Mouse (Mus musculus) limb, embryonic 12.5 days (tissue): ENCODE results near the gene Tlr7. TPM values are rescaled to one million over a fixed set of nuclear protein-coding genes. Genes with fewer than 3 reads are reported as not detected.

Experiments
- ATAC-seq: fragments of 200-750 bp; cut with Nextera tagmentation; 2 replicates; pipeline ENCODE4 v1.8.0; 2017; ENCODE audit warnings: low read depth, moderate TSS enrichment; ENCODE audit not compliant: insufficient number of reproducible peaks, insufficient read depth, low FRiP score, low TSS enrichment
- H3K27ac ChIP-seq: fragments of 300-500 bp; sonication (generic); 2 replicates; pipeline ENCODE4 v1.5.1; 2016; ENCODE audit warnings: mild to moderate bottlenecking, moderate library complexity
- H3K27me3 ChIP-seq: fragments of 300-500 bp; sonication (generic); 2 replicates; pipeline ENCODE4 v1.6.1; 2016; ENCODE audit warnings: mild to moderate bottlenecking, moderate library complexity
- H3K36me3 ChIP-seq: fragments of 300-500 bp; sonication (generic); 2 replicates; pipeline ENCODE4 v1.6.1; 2016; ENCODE audit warnings: mild to moderate bottlenecking, moderate library complexity
- H3K4me1 ChIP-seq: fragments of 300-500 bp; sonication (generic); replicated peaks from 2 replicates; pipeline ENCODE4 v1.6.1; 2016
- H3K4me2 ChIP-seq: fragments of 300-500 bp; sonication (generic); 2 replicates; pipeline ENCODE4 v1.6.1; 2016; ENCODE audit warnings: mild to moderate bottlenecking, moderate library complexity
- H3K4me3 ChIP-seq: fragments of 300-500 bp; sonication (generic); replicated peaks from 2 replicates; pipeline ENCODE4 v1.5.1; 2016; ENCODE audit warnings: mild to moderate bottlenecking
- H3K9ac ChIP-seq: fragments of 300-500 bp; sonication (generic); replicated peaks from 2 replicates; pipeline ENCODE4 v1.6.1; 2016; ENCODE audit warnings: mild to moderate bottlenecking, moderate library complexity
- H3K9me3 ChIP-seq: fragments of 300-500 bp; sonication (generic); 2 replicates; pipeline ENCODE4 v1.6.1; 2016; ENCODE audit warnings: mild to moderate bottlenecking, moderate library complexity
- WGBS: fragments of 180-500 bp; shearing (Covaris S2); methylation state at CpG from one replicate; pipeline ENCODE4 v1.1.7; 2016; 5-methylcytosine and 5-hydroxymethylcytosine counted together
- polyA plus RNA-seq: library from polyadenylated mRNA; unstranded; fragments of >200 nt; fragmentation: Nextera tagmentation; extraction: Ambion mirVana; gene quantifications from 2 replicates; pipeline ENCODE4 v1.2.1, GENCODE M21; 2016

Gene Tlr7
- polyA plus RNA-seq, 1 experiment from 2014 or later = 0.54 TPM

- no peak overlapping the region for H3K9ac ChIP-seq
- WGBS = 91% methylated on average over 1 of the region's 1 CpGs
- 0 out of 2 replicates have a peak, but pooled peaks cover 3% of the 10 kb centered on the region for H3K27me3 ChIP-seq
- H3K27ac ChIP-seq = no peak overlapping the region
- no peak overlapping the region for H3K4me3 ChIP-seq
- no peak for ATAC-seq
- H3K4me1 ChIP-seq = no peaks in the 10 kb centered on the region
- H3K36me3 ChIP-seq = no peaks in the 10 kb centered on the region
- no peaks in the 10 kb centered on the region for H3K9me3 ChIP-seq
- no peak overlapping the region for H3K4me2 ChIP-seq
Measured at GRCm38 (mm10) chrX:167334571-167334970, 4.2 kb upstream of the Tlr7 start.

GRCm38 (mm10) chrX:167332607-167333006 lies 2.2 kb upstream of the Tlr7 start:
- Histone ChIP-seq H3K27me3 (peaks cover 13% of the 10 kb centered on the region), H3K9me3 (no peaks in the 10 kb centered on the region), H3K36me3 (no peaks in the 10 kb centered on the region), H3K4me2 (no peak overlapping the region), H3K4me1 (no peaks in the 10 kb centered on the region), H3K4me3 (no peak overlapping the region), H3K27ac (no peak overlapping the region), H3K9ac (no peak overlapping the region)
- ATAC-seq = no peak
- 56% methylated on average over 1 of the region's 1 CpGs for whole genome bisulfite sequencing

- Histone ChIP-seq H3K4me2 (no peak overlapping the region), H3K9ac (no peak overlapping the region), H3K9me3 (no peaks in the 10 kb centered on the region), H3K27me3 (peaks cover 14% of the 10 kb centered on the region), H3K27ac (no peak overlapping the region), H3K4me3 (no peak overlapping the region), H3K4me1 (no peaks in the 10 kb centered on the region), H3K36me3 (no peaks in the 10 kb centered on the region)
- 88% methylated on average over 4 of the region's 4 CpGs for WGBS
- ATAC-seq = no peak
Measured at GRCm38 (mm10) chrX:167330993-167331392, 635 bp upstream of the Tlr7 start.

- no peak for ATAC-seq
- Histone ChIP-seq H3K27me3 (peaks cover 19% of the 10 kb centered on the region), H3K9me3 (no peaks in the 10 kb centered on the region), H3K4me1 (no peaks in the 10 kb centered on the region), H3K9ac (no peak overlapping the region), H3K27ac (no peak overlapping the region), H3K36me3 (no peaks in the 10 kb centered on the region), H3K4me2 (no peak overlapping the region), H3K4me3 (no peak overlapping the region)
- WGBS = 93% methylated on average over 1 of the region's 1 CpGs
Measured at GRCm38 (mm10) chrX:167329620-167330019, 738 bp downstream of the Tlr7 start.

GRCm38 (mm10) chrX:167329098-167329497 lies 1.3 kb downstream of the Tlr7 start:
- H3K4me3 ChIP-seq = no peak overlapping the region
- H3K27ac ChIP-seq = no peak overlapping the region
- H3K4me2 ChIP-seq = no peak overlapping the region
- WGBS = 68% methylated on average over 1 of the region's 1 CpGs
- H3K36me3 ChIP-seq = no peaks in the 10 kb centered on the region
- H3K9me3 ChIP-seq = no peaks in the 10 kb centered on the region
- peaks cover 19% of the 10 kb centered on the region for H3K27me3 ChIP-seq
- no peak for ATAC-seq
- no peaks in the 10 kb centered on the region for H3K4me1 ChIP-seq
- no peak overlapping the region for H3K9ac ChIP-seq

- H3K4me2 ChIP-seq = no peak overlapping the region
- 83% methylated on average over 3 of the region's 3 CpGs for WGBS
- H3K4me3 ChIP-seq = no peak overlapping the region
- H3K36me3 ChIP-seq = no peaks in the 10 kb centered on the region
- H3K9me3 ChIP-seq = no peaks in the 10 kb centered on the region
- no peak for ATAC-seq
- no peaks in the 10 kb centered on the region for H3K4me1 ChIP-seq
- no peak overlapping the region for H3K9ac ChIP-seq
- H3K27ac ChIP-seq = no peak overlapping the region
- peaks cover 19% of the 10 kb centered on the region for H3K27me3 ChIP-seq
Measured at GRCm38 (mm10) chrX:167328519-167328918, 1.8 kb downstream of the Tlr7 start.

- whole genome bisulfite sequencing = 57% methylated on average over 1 of the region's 1 CpGs
Measured at GRCm38 (mm10) chrX:167323742-167324141, 6.6 kb downstream of the Tlr7 start.

GRCm38 (mm10) chrX:167321233-167321806 lies 9.0 kb downstream of the Tlr7 start:
- H3K4me2 ChIP-seq = no peak overlapping the region
- H3K36me3 ChIP-seq = no peaks in the 10 kb centered on the region
- peaks cover 21% of the 10 kb centered on the region for H3K27me3 ChIP-seq
- no peak overlapping the region for H3K4me3 ChIP-seq
- ATAC-seq = no peak
- no peak overlapping the region for H3K27ac ChIP-seq
- H3K9me3 ChIP-seq = no peaks in the 10 kb centered on the region
- no peak overlapping the region for H3K9ac ChIP-seq
- no peaks in the 10 kb centered on the region for H3K4me1 ChIP-seq
- WGBS = 66% methylated on average over 4 of the region's 4 CpGs

More at GRCm38 (mm10) chrX:167323742-167324141, 6.6 kb downstream of the Tlr7 start:
- H3K27ac ChIP-seq = no peak overlapping the region
- no peak overlapping the region for H3K9ac ChIP-seq
- no peak overlapping the region for H3K4me2 ChIP-seq
- ATAC-seq = no peak
- H3K9me3 ChIP-seq = no peaks in the 10 kb centered on the region
- no peak overlapping the region for H3K4me3 ChIP-seq
- H3K27me3 ChIP-seq = peaks cover 25% of the 10 kb centered on the region
- no peaks in the 10 kb centered on the region for H3K36me3 ChIP-seq
- no peaks in the 10 kb centered on the region for H3K4me1 ChIP-seq

GRCm38 (mm10) chrX:167318819-167319396 lies 11.4 kb downstream of the Tlr7 start:
- Histone ChIP-seq H3K9ac (no peak overlapping the region), H3K4me3 (no peak overlapping the region), H3K4me1 (no peaks in the 10 kb centered on the region), H3K36me3 (no peaks in the 10 kb centered on the region), H3K4me2 (no peak overlapping the region), H3K9me3 (no peaks in the 10 kb centered on the region), H3K27me3 (peaks cover 20% of the 10 kb centered on the region), H3K27ac (no peak overlapping the region)
- 74% methylated on average over 4 of the region's 4 CpGs for WGBS
- no peak for ATAC-seq

GRCm38 (mm10) chrX:167315766-167316165 lies 14.6 kb downstream of the Tlr7 start:
- no peak overlapping the region for H3K27ac ChIP-seq
- no peak overlapping the region for H3K9ac ChIP-seq
- WGBS = 69% methylated on average over 5 of the region's 5 CpGs
- H3K27me3 ChIP-seq = peaks cover 23% of the 10 kb centered on the region
- H3K36me3 ChIP-seq = no peaks in the 10 kb centered on the region
- H3K4me3 ChIP-seq = no peak overlapping the region
- H3K4me1 ChIP-seq = no peaks in the 10 kb centered on the region
- no peak overlapping the region for H3K4me2 ChIP-seq
- H3K9me3 ChIP-seq = no peaks in the 10 kb centered on the region
- no peak for ATAC-seq

GRCm38 (mm10) chrX:167315093-167315726 lies 15.1 kb downstream of the Tlr7 start:
- WGBS = 83% methylated on average over 4 of the region's 4 CpGs
- H3K27me3 ChIP-seq = peaks cover 17% of the 10 kb centered on the region
- no peak overlapping the region for H3K4me3 ChIP-seq
- H3K36me3 ChIP-seq = no peaks in the 10 kb centered on the region
- no peak overlapping the region for H3K4me2 ChIP-seq
- no peaks in the 10 kb centered on the region for H3K9me3 ChIP-seq
- ATAC-seq = no peak
- H3K9ac ChIP-seq = no peak overlapping the region
- H3K4me1 ChIP-seq = no peaks in the 10 kb centered on the region
- no peak overlapping the region for H3K27ac ChIP-seq
